Mouse (Mus musculus) E14TG2a.4 (cell line): ENCODE results near the gene Pdzd7.
A peak's percentile ranks its signal among the peaks of the same experiment; 100 is the strongest.

Experiments
- H3K27me3 ChIP-seq: 2 replicates; pipeline ENCODE4 v1.6.1; 2014; ENCODE audit warnings: low read length, control low read depth; ENCODE audit not compliant: insufficient read depth
- H3K36me3 ChIP-seq: 2 replicates; pipeline ENCODE4 v1.6.1; 2014; ENCODE audit warnings: low read length, control low read depth; ENCODE audit not compliant: insufficient read depth
- H3K4me1 ChIP-seq: replicated peaks from 2 replicates; pipeline ENCODE4 v1.6.1; 2014; ENCODE audit warnings: low read depth, low read length, control low read depth
- H3K4me3 ChIP-seq: replicated peaks from 2 replicates; pipeline ENCODE4 v1.5.1; 2014; ENCODE audit warnings: mild to moderate bottlenecking, low read length
- H3K9me3 ChIP-seq: 2 replicates; pipeline ENCODE4 v1.6.1; 2014; ENCODE audit warnings: low read length, control low read depth
- CTCF ChIP-seq: conservative IDR thresholded peaks from 2 replicates; pipeline ENCODE4 v1.5.1; 2014; ENCODE audit warnings: low read length
- NANOG ChIP-seq: IDR thresholded peaks from 2 replicates; pipeline ENCODE4 v1.6.1; 2014; ENCODE audit warnings: borderline replicate concordance, low read length, mixed read lengths
- POU5F1 ChIP-seq: IDR thresholded peaks from 2 replicates; pipeline ENCODE4 v1.6.1; 2014; ENCODE audit warnings: low read length, borderline replicate concordance

The Pdzd7 gene

DNA sequence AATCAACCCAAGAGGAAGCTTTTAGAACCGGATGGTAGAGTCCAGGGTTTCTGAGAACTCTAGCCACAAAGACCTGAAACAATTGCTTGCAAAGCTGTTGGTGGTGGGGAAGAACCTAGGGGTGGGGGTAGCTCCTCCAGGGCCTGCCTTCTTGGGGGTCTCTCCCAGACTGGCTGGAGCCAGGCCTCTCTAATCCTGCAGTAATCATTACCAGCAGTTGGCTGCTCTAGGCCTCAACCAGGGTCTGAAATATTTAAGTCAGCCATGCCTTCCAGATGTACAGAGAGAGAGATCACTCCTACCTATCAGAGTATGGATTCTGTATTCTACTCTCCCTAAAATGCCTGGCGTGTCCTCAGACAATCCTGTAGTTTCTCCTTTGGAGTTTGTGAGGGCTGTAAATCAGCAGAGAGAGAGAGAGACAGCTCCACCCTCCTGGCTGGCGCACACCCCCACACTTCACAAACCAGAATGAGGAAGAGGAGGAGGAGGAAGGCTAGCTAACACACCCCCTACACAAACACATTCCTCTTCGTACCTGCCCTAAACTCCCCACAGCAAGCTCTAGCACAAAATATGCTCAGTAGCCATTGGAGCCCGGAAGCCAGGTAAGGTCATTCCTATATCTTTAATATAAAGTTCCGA, 31.8 kb downstream of the Pdzd7 start:
- Histone ChIP-seq H3K27me3 (peaks cover 5% of the 10 kb centered on the region), H3K36me3 (peaks cover 48% of the 10 kb centered on the region), H3K4me3 (peak overlapping the region; percentile 80), H3K4me1 (peaks cover 80% of the 10 kb centered on the region), H3K9me3 (no peaks in the 10 kb centered on the region)
- no peak for TF ChIP-seq POU5F1
- no peak for TF ChIP-seq CTCF
- TF ChIP-seq NANOG, result no peak

DNA sequence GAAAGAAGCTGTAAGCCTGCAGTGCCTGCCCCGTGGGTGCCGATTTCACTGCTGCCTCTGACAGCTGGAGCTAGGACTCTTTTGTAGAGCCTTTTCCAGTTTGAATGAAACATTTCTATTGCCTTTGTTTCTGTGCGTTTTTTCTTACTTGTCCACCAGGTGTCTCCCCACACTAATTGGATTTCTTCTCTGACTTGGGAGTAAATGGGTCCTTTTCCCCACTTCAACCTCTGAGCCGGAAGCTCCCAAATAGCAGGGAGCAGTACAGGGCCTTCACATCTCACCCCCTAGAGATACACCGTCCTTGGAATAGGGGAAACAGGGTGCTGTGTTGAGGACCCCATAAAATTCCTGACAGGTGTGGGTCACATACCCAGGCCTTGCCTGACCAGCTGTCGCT, 32.9 kb downstream of the Pdzd7 start:
- Histone ChIP-seq H3K4me3 (no peak overlapping the region), H3K27me3 (no peaks in the 10 kb centered on the region; the same call in 1 of the 2 replicates), H3K36me3 (peaks cover 58% of the 10 kb centered on the region), H3K4me1 (peaks cover 85% of the 10 kb centered on the region), H3K9me3 (no peaks in the 10 kb centered on the region)
- TF ChIP-seq CTCF (peak; percentile 45), NANOG (no peak), POU5F1 (no peak)

DNA sequence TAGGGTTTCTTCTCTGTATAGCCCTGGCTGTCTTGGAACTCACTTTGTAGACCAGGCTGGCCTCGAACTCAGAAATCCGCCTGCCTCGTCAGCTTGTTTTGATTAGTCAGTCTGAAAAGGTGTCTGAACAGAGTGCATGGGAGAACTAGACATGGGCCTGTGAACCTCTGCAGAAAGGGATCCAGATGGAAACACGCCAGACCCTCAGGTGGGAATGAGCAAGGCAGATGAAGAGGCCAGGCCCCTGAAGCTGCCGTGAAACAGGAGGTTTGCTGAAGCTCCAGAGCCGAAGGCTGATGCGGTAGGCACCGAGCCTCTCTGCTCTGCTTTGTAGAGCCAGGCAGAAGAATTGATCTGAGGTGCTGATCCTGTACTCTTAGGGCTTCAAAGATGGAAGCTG, 33.3 kb downstream of the Pdzd7 start:
- H3K4me1 ChIP-seq, result peaks cover 90% of the 10 kb centered on the region
- H3K9me3 ChIP-seq, result no peaks in the 10 kb centered on the region
- no peaks in the 10 kb centered on the region; the same call in 1 of the 2 replicates for H3K27me3 ChIP-seq
- no peak overlapping the region for H3K4me3 ChIP-seq
- peaks cover 62% of the 10 kb centered on the region for H3K36me3 ChIP-seq
- TF ChIP-seq NANOG (no peak), POU5F1 (no peak), CTCF (no peak)

GRCm38 (mm10) chr19:45010646-45011045, 34.9 kb downstream of the Pdzd7 start:
- Histone ChIP-seq H3K4me3 (no peak overlapping the region), H3K9me3 (no peaks in the 10 kb centered on the region), H3K4me1 (peaks cover 82% of the 10 kb centered on the region), H3K36me3 (peaks cover 65% of the 10 kb centered on the region), H3K27me3 (no peaks in the 10 kb centered on the region)
- no peak for TF ChIP-seq POU5F1
- no peak for TF ChIP-seq NANOG
- TF ChIP-seq CTCF, result no peak

GRCm38 (mm10) chr19:45007425-45008191, 37.9 kb downstream of the Pdzd7 start:
- TF ChIP-seq POU5F1 (no peak), NANOG (no peak), CTCF (no peak)
- peaks cover 83% of the 10 kb centered on the region for H3K4me1 ChIP-seq
- peaks cover 82% of the 10 kb centered on the region for H3K36me3 ChIP-seq
- no peaks in the 10 kb centered on the region for H3K27me3 ChIP-seq
- no peaks in the 10 kb centered on the region for H3K9me3 ChIP-seq
- peak overlapping the region; percentile 99 for H3K4me3 ChIP-seq

DNA sequence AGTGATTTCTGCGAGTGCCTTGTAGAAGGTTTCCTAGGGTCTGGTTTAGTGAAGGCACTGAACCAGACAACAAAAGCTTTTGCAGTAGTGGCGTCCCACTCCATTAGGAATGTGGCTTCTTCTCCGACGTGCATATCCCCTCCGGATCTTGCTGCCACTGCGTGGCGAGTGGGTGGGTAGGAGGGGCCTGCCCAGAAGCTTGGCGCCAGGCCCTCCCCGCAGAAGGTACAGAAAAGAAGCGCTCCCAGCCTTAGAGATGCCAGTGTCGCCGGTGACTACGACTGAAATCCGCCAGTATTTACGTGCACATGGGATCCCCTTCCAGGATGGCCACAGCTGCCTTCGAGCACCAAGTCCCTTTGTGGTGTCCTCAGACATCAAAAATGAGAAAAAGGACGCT, 38.5 kb downstream of the Pdzd7 start:
- peak overlapping the region; percentile 99 for H3K4me3 ChIP-seq
- no peaks in the 10 kb centered on the region for H3K9me3 ChIP-seq
- peaks cover 83% of the 10 kb centered on the region for H3K4me1 ChIP-seq
- peaks cover 82% of the 10 kb centered on the region for H3K36me3 ChIP-seq
- no peak for TF ChIP-seq NANOG
- TF ChIP-seq POU5F1, result no peak
- TF ChIP-seq CTCF, result no peak
- no peaks in the 10 kb centered on the region for H3K27me3 ChIP-seq

DNA sequence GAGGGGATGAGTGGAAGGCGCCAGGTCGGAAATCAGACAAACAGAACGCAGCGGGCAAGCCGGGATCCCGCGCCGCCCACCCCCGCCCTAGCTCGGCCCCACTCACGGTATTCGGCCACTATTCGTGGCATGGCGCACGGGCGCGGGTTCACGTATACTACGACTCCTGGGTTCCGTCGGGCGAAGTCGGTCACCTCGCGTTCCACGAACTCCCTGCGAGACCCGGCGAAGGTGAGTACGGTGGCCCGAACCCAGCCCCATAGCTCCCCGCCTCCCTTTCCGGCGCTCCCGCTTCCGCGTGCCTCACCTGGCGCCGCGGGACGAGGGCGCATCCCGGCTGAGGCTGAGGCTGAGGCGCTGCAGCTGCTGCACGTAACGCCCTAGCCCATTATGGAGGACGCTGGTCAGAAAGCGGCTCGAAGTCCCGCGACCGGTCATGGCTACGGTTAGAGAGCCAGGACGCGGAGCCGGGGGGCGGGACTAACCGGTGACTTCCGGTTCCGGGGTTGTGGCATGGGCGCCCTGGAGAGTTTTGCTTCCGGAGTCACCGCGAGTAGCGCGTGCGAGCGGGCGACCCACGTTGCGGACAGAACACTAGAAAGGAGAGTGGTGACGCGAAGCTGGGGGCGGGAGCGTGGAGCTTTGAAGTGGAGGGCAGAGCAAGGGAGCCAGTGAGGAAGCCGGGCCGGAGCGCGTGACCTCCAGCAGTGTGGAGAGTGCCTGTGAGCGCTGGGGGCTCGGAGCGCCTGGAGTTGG, 39.4 kb downstream of the Pdzd7 start, which contains the start of gene Mrpl43:
Gene Mrpl43 (minus strand): TSS at position 486 of the 756 bp plus-strand sequence.
- Histone ChIP-seq H3K4me3 (peak within 1 kb of the TSS; percentile 99), H3K4me1 (peaks cover 82% of the 10 kb centered on the region), H3K27me3 (no peaks in the 10 kb centered on the region), H3K9me3 (no peaks in the 10 kb centered on the region), H3K36me3 (peaks cover 80% of the 10 kb centered on the region)
- no peak for TF ChIP-seq NANOG
- no peak for TF ChIP-seq POU5F1
- no peak for TF ChIP-seq CTCF

GRCm38 (mm10) chr19:45005444-45005843, 40.1 kb downstream of the Pdzd7 start, which contains the start of gene Twnk:
TSS of gene Twnk (plus strand) at chr19:45005663.
- H3K36me3 ChIP-seq, result peaks cover 79% of the 10 kb centered on the region
- H3K9me3 ChIP-seq, result no peaks in the 10 kb centered on the region
- peak within 1 kb of the TSS; percentile 99 for H3K4me3 ChIP-seq
- no peak for TF ChIP-seq CTCF
- TF ChIP-seq POU5F1, result no peak
- TF ChIP-seq NANOG, result no peak
- H3K27me3 ChIP-seq, result no peaks in the 10 kb centered on the region
- H3K4me1 ChIP-seq, result peaks cover 78% of the 10 kb centered on the region
